In genomic region chr10:120473218-120473617, GRCm38 (mm10) we compare ENCODE assay signal across 13 mouse cellular contexts. TPM values are rescaled to one million over a fixed set of nuclear protein-coding genes. Genes with fewer than 3 reads are reported as not detected.
DNase-seq lines count a peak whose midpoint lies in the region; ATAC-seq and TF ChIP-seq lines count a peak whose summit lies in the region.
"Had no signal": no experiment of that assay in that cellular context is flagged by ENCODE, and none has a peak within 500 bp of the region (broad histone marks: within the 10 kb centered on the region; RNA-seq: fewer than 3 reads in every experiment).

No protein-coding gene starts in this region.

- no peak overlapping the region for H3K9ac ChIP-seq in forebrain, embryonic 16.5 days (replicated peaks; ENCODE audit: low read depth, low read length)
- H3K9ac ChIP-seq in lung, embryonic 14.5 days: peak overlapping the region; percentile 96
- no peak overlapping the region for H3K9ac ChIP-seq in hindbrain, embryonic 14.5 days
- H3K9ac ChIP-seq in neural tube, embryonic 13.5 days: no peak overlapping the region

- WGBS in forebrain, embryonic 10.5 days: 33% methylated on average over 4 of the region's 4 CpGs
- 22% methylated on average over 4 of the region's 4 CpGs for WGBS in forebrain, embryonic 16.5 days
- WGBS in lung, embryonic 14.5 days: 17% methylated on average over 4 of the region's 4 CpGs
- 35% methylated on average over 4 of the region's 4 CpGs for WGBS in hindbrain, embryonic 14.5 days
- whole genome bisulfite sequencing in neural tube, embryonic 13.5 days: 32% methylated on average over 4 of the region's 4 CpGs

- peaks cover 50% of the 10 kb centered on the region for H3K4me1 ChIP-seq in forebrain, embryonic 10.5 days
- H3K4me1 ChIP-seq in forebrain, embryonic 16.5 days (replicated peaks; ENCODE audit: control insufficient read depth, insufficient read depth, low read length): peaks cover 44% of the 10 kb centered on the region
- peaks cover 4% of the 10 kb centered on the region for H3K4me1 ChIP-seq in lung, embryonic 14.5 days (ENCODE audit: insufficient read depth)
- H3K4me1 ChIP-seq in hindbrain, embryonic 14.5 days (replicated peaks; ENCODE audit: control insufficient read depth, insufficient read depth, low read length): peaks cover 31% of the 10 kb centered on the region
- peaks cover 44% of the 10 kb centered on the region for H3K4me1 ChIP-seq in neural tube, embryonic 13.5 days (replicated peaks)

- H3K36me3 ChIP-seq in forebrain, embryonic 10.5 days (replicated peaks): peaks cover 43% of the 10 kb centered on the region
- H3K36me3 ChIP-seq in forebrain, embryonic 16.5 days (ENCODE audit: control insufficient read depth, insufficient read depth): no peaks in the 10 kb centered on the region
- H3K36me3 ChIP-seq in lung, embryonic 14.5 days (ENCODE audit: insufficient read depth): peaks cover 13% of the 10 kb centered on the region; the same call in 1 of the 2 replicates
- no peaks in the 10 kb centered on the region for H3K36me3 ChIP-seq in hindbrain, embryonic 14.5 days (replicated peaks; ENCODE audit: control insufficient read depth, insufficient read depth)
- no peaks in the 10 kb centered on the region for H3K36me3 ChIP-seq in neural tube, embryonic 13.5 days

- H3K4me3 ChIP-seq in forebrain, embryonic 10.5 days: peak overlapping the region; percentile 99
- H3K4me3 ChIP-seq in forebrain, embryonic 16.5 days (replicated peaks; ENCODE audit: low read length): no peak overlapping the region
- H3K4me3 ChIP-seq in lung, embryonic 14.5 days (ENCODE audit: low read depth, low read length): peak overlapping the region; percentile 87
- no peak overlapping the region for H3K4me3 ChIP-seq in hindbrain, embryonic 14.5 days (replicated peaks; ENCODE audit: low read length)
- H3K4me3 ChIP-seq in neural tube, embryonic 13.5 days: 0 out of 2 replicates have a peak overlapping the region, but pooled peaks have one; percentile 0

- H3K27ac ChIP-seq in forebrain, embryonic 10.5 days: peak overlapping the region; percentile 100
- H3K27ac ChIP-seq in forebrain, embryonic 16.5 days (ENCODE audit: low read length): no peak overlapping the region
- H3K27ac ChIP-seq in lung, embryonic 14.5 days (ENCODE audit: low read depth): no peak overlapping the region
- H3K27ac ChIP-seq in hindbrain, embryonic 14.5 days: no peak overlapping the region
- no peak overlapping the region for H3K27ac ChIP-seq in neural tube, embryonic 13.5 days (replicated peaks)

- H3K9me3 ChIP-seq in forebrain, embryonic 10.5 days: no peaks in the 10 kb centered on the region
- H3K9me3 ChIP-seq in forebrain, embryonic 16.5 days (ENCODE audit: control insufficient read depth, low read length): no peaks in the 10 kb centered on the region
- H3K9me3 ChIP-seq in lung, embryonic 14.5 days (ENCODE audit: low read depth, low read length): no peaks in the 10 kb centered on the region
- no peaks in the 10 kb centered on the region for H3K9me3 ChIP-seq in hindbrain, embryonic 14.5 days (ENCODE audit: control insufficient read depth, low read length)
- H3K9me3 ChIP-seq in neural tube, embryonic 13.5 days: no peaks in the 10 kb centered on the region

- intact Hi-C loops in left cerebral cortex, postnatal 25 days (cut with DNase I): no loop called here

- H3K27me3 ChIP-seq in forebrain, embryonic 10.5 days (ENCODE audit: poor library complexity, severe bottlenecking): 0 out of 2 replicates have a peak, but pooled peaks cover 4% of the 10 kb centered on the region
- H3K27me3 ChIP-seq in forebrain, embryonic 16.5 days (replicated peaks; ENCODE audit: control insufficient read depth, insufficient read depth, low read length): peaks cover 5% of the 10 kb centered on the region; the same call in 1 of the 2 replicates
- no peaks in the 10 kb centered on the region for H3K27me3 ChIP-seq in lung, embryonic 14.5 days (ENCODE audit: insufficient read depth, low read length)
- peaks cover 26% of the 10 kb centered on the region; the same call in 1 of the 2 replicates for H3K27me3 ChIP-seq in hindbrain, embryonic 14.5 days (ENCODE audit: control insufficient read depth, insufficient read depth, low read length)
- H3K27me3 ChIP-seq in neural tube, embryonic 13.5 days: peaks cover 17% of the 10 kb centered on the region

- ATAC-seq in forebrain, embryonic 16.5 days: no peak
- ATAC-seq in lung, embryonic 14.5 days (ENCODE audit: insufficient read depth): no peak
- ATAC-seq in hindbrain, embryonic 14.5 days (ENCODE audit: low FRiP score): no peak
- no peak for ATAC-seq in neural tube, embryonic 13.5 days (ENCODE audit: low read depth)

- no peak for TF ChIP-seq CTCF in lung, embryonic 14.5 days (IDR thresholded peaks at IDR 0.05; ENCODE audit: low read depth)

- no peak overlapping the region for H3K4me2 ChIP-seq in forebrain, embryonic 16.5 days (ENCODE audit: low read length)
- H3K4me2 ChIP-seq in lung, embryonic 14.5 days: peak overlapping the region; percentile 99
- H3K4me2 ChIP-seq in hindbrain, embryonic 14.5 days (replicated peaks): peak overlapping the region; percentile 93
- H3K4me2 ChIP-seq in neural tube, embryonic 13.5 days: peak overlapping the region; percentile 95

- DNase-seq in forebrain, embryonic 10.5 days (ENCODE audit: extremely low spot score, low spot score): no peak
- DNase-seq in lung, embryonic 14.5 days: no peak
- DNase-seq in lung, adult 18-20 months: no peak
- DNase-seq in hindbrain, embryonic 14.5 days (ENCODE audit: low spot score): no peak
- DNase-seq in left cerebral cortex, postnatal 25 days (ENCODE audit: low spot score in 2 of 2): no peak
- DNase-seq in adrenal gland, postnatal 10 days: no peak
- DNase-seq: cerebellum, adult 18-20 months; kidney, adult 18-20 months; spleen, adult 18-20 months had no signal

RNA-seq across cellular contexts. Expression of gene Hmga2, which starts 3.1 kb away (rescaled TPM):
- polyA plus RNA-seq in forebrain, embryonic 10.5 days (2016; fragmentation: Nextera tagmentation; extraction: Ambion mirVana): 115 and 117 TPM in 2 replicates
- polyA plus RNA-seq in forebrain, embryonic 16.5 days (2015; fragmentation: Nextera tagmentation; extraction: Ambion mirVana): 0.68 and 0.71 TPM in 2 replicates
- polyA plus RNA-seq in lung, embryonic 14.5 days (2014; fragmentation: Nextera tagmentation; extraction: Ambion mirVana): 13.8 and 13.9 TPM in 2 replicates
- polyA plus RNA-seq in hindbrain, embryonic 14.5 days (2014; fragmentation: Nextera tagmentation; extraction: Ambion mirVana): 1.7 and 2.1 TPM in 2 replicates
- polyA plus RNA-seq in neural tube, embryonic 13.5 days (2015; fragmentation: Nextera tagmentation; extraction: Ambion mirVana): 3.7 and 8.8 TPM in 2 replicates
- under 1 TPM in 1 of 2 experiments, not detected in 1; 0.21 TPM for total RNA-seq in left cerebral cortex, postnatal 25 days (2021)
- total RNA-seq in adrenal gland, postnatal 10 days (2021): 1 to 10 TPM; 3.9 to 6.4 TPM
- total RNA-seq: liver, adult 2 months had no signal
- polyA plus RNA-seq: frontal cortex, adult 2 months had no signal

Comparison
In these comparisons a context has a peak if more than half of its experiments do, and no peak if none do; other contexts are left out.
1. H3K4me3 ChIP-seq: peak in forebrain, embryonic 10.5 days (single experiment), lung, embryonic 14.5 days (single experiment) and neural tube, embryonic 13.5 days (single experiment); none in forebrain, embryonic 16.5 days (single experiment) and hindbrain, embryonic 14.5 days (single experiment).